Mouse (Mus musculus): ENCODE data around the gene Celf2. TPM values are rescaled to one million over a fixed set of nuclear protein-coding genes. Genes with fewer than 3 reads are reported as not detected.

Gene Celf2
- polyA plus RNA-seq, 1 experiment from 2014 or later: 131 TPM

GRCm38 (mm10) chr2:6965243-6965642, 544.1 kb downstream of the Celf2 start:
- Histone ChIP-seq H3K27ac (replicated peaks) (no peak overlapping the region), H3K4me3 (no peak overlapping the region), H3K9me3 (no peaks in the 10 kb centered on the region), H3K36me3 (no peaks in the 10 kb centered on the region), H3K9ac (replicated peaks) (no peak overlapping the region), H3K4me2 (replicated peaks) (no peak overlapping the region), H3K4me1 (no peaks in the 10 kb centered on the region), H3K27me3 (no peaks in the 10 kb centered on the region)
- no peak for ATAC-seq (ENCODE audit: low FRiP score, low read depth)

GRCm38 (mm10) chr2:6950702-6951101, 558.7 kb downstream of the Celf2 start:
- no peaks in the 10 kb centered on the region for H3K9me3 ChIP-seq
- H3K27me3 ChIP-seq: no peaks in the 10 kb centered on the region
- 93% methylated on average over 4 of the region's 4 CpGs for WGBS
- H3K4me3 ChIP-seq: no peak overlapping the region
- H3K4me1 ChIP-seq: no peaks in the 10 kb centered on the region
- no peak overlapping the region for H3K9ac ChIP-seq (replicated peaks)
- no peak for ATAC-seq (ENCODE audit: low FRiP score, low read depth)
- H3K36me3 ChIP-seq: no peaks in the 10 kb centered on the region
- H3K27ac ChIP-seq (replicated peaks): no peak overlapping the region
- no peak overlapping the region for H3K4me2 ChIP-seq (replicated peaks)

GRCm38 (mm10) chr2:6945638-6946415, 563.5 kb downstream of the Celf2 start:
- WGBS: 87% methylated on average over 9 of the region's 9 CpGs
- H3K9me3 ChIP-seq: 0 out of 2 replicates have a peak, but pooled peaks cover 3% of the 10 kb centered on the region

GRCm38 (mm10) chr2:6943651-6944050, 565.7 kb downstream of the Celf2 start:
- WGBS: 89% methylated on average over 8 of the region's 8 CpGs
- no peak for ATAC-seq (ENCODE audit: low FRiP score, low read depth)
- H3K36me3 ChIP-seq: no peaks in the 10 kb centered on the region
- H3K27ac ChIP-seq (replicated peaks): no peak overlapping the region
- H3K9ac ChIP-seq (replicated peaks): no peak overlapping the region
- 0 out of 2 replicates have a peak, but pooled peaks cover 4% of the 10 kb centered on the region for H3K27me3 ChIP-seq
- H3K4me1 ChIP-seq: peaks cover 10% of the 10 kb centered on the region
- H3K4me2 ChIP-seq (replicated peaks): no peak overlapping the region
- H3K9me3 ChIP-seq: 0 out of 2 replicates have a peak, but pooled peaks cover 3% of the 10 kb centered on the region
- H3K4me3 ChIP-seq: no peak overlapping the region

More at GRCm38 (mm10) chr2:6945638-6946415, 563.5 kb downstream of the Celf2 start:
- no peak for ATAC-seq (ENCODE audit: low FRiP score, low read depth)
- no peak overlapping the region for H3K4me3 ChIP-seq
- 0 out of 2 replicates have a peak, but pooled peaks cover 4% of the 10 kb centered on the region for H3K27me3 ChIP-seq
- H3K27ac ChIP-seq (replicated peaks): no peak overlapping the region
- peaks cover 10% of the 10 kb centered on the region for H3K4me1 ChIP-seq
- H3K4me2 ChIP-seq (replicated peaks): no peak overlapping the region
- H3K36me3 ChIP-seq: no peaks in the 10 kb centered on the region
- no peak overlapping the region for H3K9ac ChIP-seq (replicated peaks)

GRCm38 (mm10) chr2:6942635-6943390, 566.5 kb downstream of the Celf2 start:
- H3K4me2 ChIP-seq (replicated peaks): no peak overlapping the region
- H3K9me3 ChIP-seq: 0 out of 2 replicates have a peak, but pooled peaks cover 3% of the 10 kb centered on the region
- no peaks in the 10 kb centered on the region for H3K36me3 ChIP-seq
- peak; percentile 84 for ATAC-seq (ENCODE audit: low FRiP score, low read depth)
- H3K27ac ChIP-seq (replicated peaks): no peak overlapping the region
- 0 out of 2 replicates have a peak, but pooled peaks cover 4% of the 10 kb centered on the region for H3K27me3 ChIP-seq
- H3K4me3 ChIP-seq: no peak overlapping the region
- H3K4me1 ChIP-seq: peaks cover 10% of the 10 kb centered on the region
- no peak overlapping the region for H3K9ac ChIP-seq (replicated peaks)
- WGBS: 52% methylated on average over 2 of the region's 2 CpGs

- no peak overlapping the region for H3K27ac ChIP-seq (replicated peaks)
- WGBS: 93% methylated on average over 2 of the region's 2 CpGs
- 0 out of 2 replicates have a peak, but pooled peaks cover 3% of the 10 kb centered on the region for H3K9me3 ChIP-seq
- H3K4me1 ChIP-seq: peaks cover 10% of the 10 kb centered on the region
- H3K4me2 ChIP-seq (replicated peaks): no peak overlapping the region
- H3K4me3 ChIP-seq: no peak overlapping the region
- no peaks in the 10 kb centered on the region for H3K36me3 ChIP-seq
- no peak for ATAC-seq (ENCODE audit: low FRiP score, low read depth)
- H3K27me3 ChIP-seq: 0 out of 2 replicates have a peak, but pooled peaks cover 4% of the 10 kb centered on the region
- H3K9ac ChIP-seq (replicated peaks): no peak overlapping the region
Observed at GRCm38 (mm10) chr2:6939143-6939542, 570.2 kb downstream of the Celf2 start.

- 86% methylated on average over 12 of the region's 12 CpGs for WGBS
- no peaks in the 10 kb centered on the region for H3K4me1 ChIP-seq
Observed at GRCm38 (mm10) chr2:6933130-6933529, 576.2 kb downstream of the Celf2 start.

GRCm38 (mm10) chr2:6927693-6928360, 581.5 kb downstream of the Celf2 start:
- Histone ChIP-seq H3K4me1 (peaks cover 5% of the 10 kb centered on the region; the same call in 1 of the 2 replicates), H3K27ac (replicated peaks) (no peak overlapping the region), H3K36me3 (no peaks in the 10 kb centered on the region), H3K4me3 (no peak overlapping the region), H3K9me3 (no peaks in the 10 kb centered on the region), H3K4me2 (replicated peaks) (no peak overlapping the region), H3K27me3 (no peaks in the 10 kb centered on the region; the same call in 1 of the 2 replicates), H3K9ac (replicated peaks) (no peak overlapping the region)
- ATAC-seq (ENCODE audit: low FRiP score, low read depth): no peak
- WGBS: 92% methylated on average over 4 of the region's 4 CpGs

More at GRCm38 (mm10) chr2:6933130-6933529, 576.2 kb downstream of the Celf2 start:
- no peak overlapping the region for H3K9ac ChIP-seq (replicated peaks)
- H3K9me3 ChIP-seq: no peaks in the 10 kb centered on the region
- no peaks in the 10 kb centered on the region; the same call in 1 of the 2 replicates for H3K27me3 ChIP-seq
- H3K36me3 ChIP-seq: no peaks in the 10 kb centered on the region
- no peak overlapping the region for H3K27ac ChIP-seq (replicated peaks)
- no peak overlapping the region for H3K4me2 ChIP-seq (replicated peaks)
- H3K4me3 ChIP-seq: no peak overlapping the region
- ATAC-seq (ENCODE audit: low FRiP score, low read depth): no peak

GRCm38 (mm10) chr2:6925505-6925904, 583.9 kb downstream of the Celf2 start:
- H3K4me3 ChIP-seq: no peak overlapping the region
- H3K4me1 ChIP-seq: peaks cover 5% of the 10 kb centered on the region; the same call in 1 of the 2 replicates
- no peak overlapping the region for H3K4me2 ChIP-seq (replicated peaks)
- ATAC-seq (ENCODE audit: low FRiP score, low read depth): peak; percentile 85
- WGBS: 31% methylated on average over 5 of the region's 5 CpGs
- no peaks in the 10 kb centered on the region for H3K9me3 ChIP-seq
- no peak overlapping the region for H3K9ac ChIP-seq (replicated peaks)
- H3K27ac ChIP-seq (replicated peaks): no peak overlapping the region
- no peaks in the 10 kb centered on the region for H3K27me3 ChIP-seq
- H3K36me3 ChIP-seq: no peaks in the 10 kb centered on the region

- Histone ChIP-seq H3K36me3 (no peaks in the 10 kb centered on the region), H3K4me1 (peaks cover 5% of the 10 kb centered on the region; the same call in 1 of the 2 replicates), H3K4me3 (no peak overlapping the region), H3K4me2 (replicated peaks) (no peak overlapping the region), H3K9me3 (no peaks in the 10 kb centered on the region), H3K27ac (replicated peaks) (no peak overlapping the region), H3K9ac (replicated peaks) (no peak overlapping the region), H3K27me3 (no peaks in the 10 kb centered on the region)
- ATAC-seq (ENCODE audit: low FRiP score, low read depth): no peak
- WGBS: 79% methylated on average over 15 of the region's 15 CpGs
Observed at GRCm38 (mm10) chr2:6923738-6924474, 585.5 kb downstream of the Celf2 start.

- peaks cover 5% of the 10 kb centered on the region for H3K4me1 ChIP-seq
- H3K9ac ChIP-seq (replicated peaks): no peak overlapping the region
- H3K27ac ChIP-seq (replicated peaks): no peak overlapping the region
- no peak overlapping the region for H3K4me2 ChIP-seq (replicated peaks)
- no peaks in the 10 kb centered on the region for H3K27me3 ChIP-seq
- ATAC-seq (ENCODE audit: low FRiP score, low read depth): no peak
- no peaks in the 10 kb centered on the region for H3K36me3 ChIP-seq
- no peak overlapping the region for H3K4me3 ChIP-seq
- H3K9me3 ChIP-seq: no peaks in the 10 kb centered on the region
- WGBS: 90% methylated on average over 4 of the region's 4 CpGs
Observed at GRCm38 (mm10) chr2:6915386-6915785, 594.0 kb downstream of the Celf2 start.

All from midbrain, embryonic 12.5 days (tissue).